Mouse (Mus musculus): Measurements from ENCODE around the gene Efnb3.
A peak's percentile ranks its signal among the peaks of the same experiment; 100 is the strongest.

Efnb3 gene

DNA sequence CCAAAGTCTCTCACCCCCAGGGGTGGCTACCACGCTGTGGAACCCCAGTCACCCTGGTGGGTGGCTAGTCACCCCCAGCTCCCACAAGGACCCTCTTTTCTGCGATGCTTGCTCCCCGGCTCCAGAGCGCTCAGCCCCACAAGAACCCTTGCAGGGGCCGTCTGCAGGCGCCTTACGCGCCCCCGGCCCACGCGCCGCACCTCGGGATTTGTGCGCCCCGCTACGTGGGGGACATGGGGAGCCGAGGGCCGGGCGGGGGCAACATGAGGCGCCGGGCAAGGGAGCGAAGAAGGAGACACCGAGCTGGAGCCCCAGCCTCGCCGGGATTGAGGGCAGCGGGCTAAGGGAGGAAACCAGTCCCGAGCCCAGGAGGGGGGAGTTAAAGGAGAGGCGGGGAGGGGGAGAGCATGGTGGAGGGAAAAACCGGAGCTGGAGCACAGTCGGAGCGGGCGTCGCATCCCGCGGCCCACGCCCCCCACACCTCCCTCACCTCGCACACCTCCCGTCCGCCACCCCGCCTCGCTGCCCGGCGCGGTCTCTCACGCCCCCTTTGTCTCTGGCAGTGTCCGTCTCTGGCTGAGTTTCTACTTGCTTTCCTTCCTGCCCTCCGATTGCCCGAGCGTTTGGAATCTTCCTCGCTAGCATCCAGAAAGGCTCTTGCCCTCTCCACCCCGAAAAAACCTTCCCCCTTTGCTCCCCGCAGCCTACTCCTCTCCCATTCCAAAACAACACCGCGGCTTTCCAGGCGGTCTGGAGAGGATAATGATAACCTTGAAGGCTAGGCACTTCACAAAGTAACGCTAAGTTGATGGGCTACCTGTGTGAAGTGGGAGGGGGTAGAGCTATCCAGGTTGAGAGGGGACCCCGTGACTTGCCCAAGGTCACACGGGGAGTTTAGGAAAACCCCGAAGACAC, at the start of gene Efnb3:
Gene Efnb3 (minus strand): TSS at position 355 of the 915 bp plus-strand sequence.
- DNase-seq: no peak

DNA sequence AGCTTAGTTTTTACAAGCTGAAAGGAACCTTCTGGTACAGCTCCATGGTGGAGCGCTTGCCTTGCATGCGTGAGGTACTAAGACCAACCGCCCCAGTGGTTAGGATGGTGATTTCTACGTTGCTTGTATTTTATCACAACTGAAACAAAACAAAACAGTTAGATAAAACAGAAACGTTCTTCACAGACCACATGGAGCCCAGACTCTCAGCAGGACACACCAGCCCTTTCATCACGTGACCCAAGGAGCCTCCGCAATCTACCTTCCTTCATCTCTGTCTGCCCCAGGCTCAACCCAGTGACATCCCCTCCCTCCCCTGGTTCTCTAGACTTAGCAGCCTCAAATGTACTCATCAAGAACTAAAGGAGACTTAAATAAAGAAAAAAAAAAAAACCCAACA, 49.4 kb upstream of the Efnb3 start:
- DNase-seq: no peak

DNA sequence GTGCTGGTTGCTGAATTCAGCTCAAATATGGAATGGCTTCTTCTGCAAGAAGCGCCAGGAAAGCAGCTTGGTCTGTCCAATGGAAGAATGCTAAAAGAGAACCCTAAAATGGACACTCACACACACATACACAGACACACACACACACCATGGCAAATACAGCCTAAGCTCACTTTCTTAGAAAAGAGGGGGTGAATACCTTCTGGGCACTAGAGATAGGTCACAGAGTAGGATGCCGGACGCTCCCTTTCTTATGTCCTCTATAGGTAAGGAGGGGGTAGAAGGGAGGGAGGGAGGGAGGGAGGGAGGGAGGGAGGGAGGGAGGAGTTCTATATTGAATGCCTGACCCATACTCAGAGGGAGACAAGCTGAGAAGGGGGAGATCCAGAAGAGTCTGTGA, 48.5 kb upstream of the Efnb3 start:
- DNase-seq: no peak

DNA sequence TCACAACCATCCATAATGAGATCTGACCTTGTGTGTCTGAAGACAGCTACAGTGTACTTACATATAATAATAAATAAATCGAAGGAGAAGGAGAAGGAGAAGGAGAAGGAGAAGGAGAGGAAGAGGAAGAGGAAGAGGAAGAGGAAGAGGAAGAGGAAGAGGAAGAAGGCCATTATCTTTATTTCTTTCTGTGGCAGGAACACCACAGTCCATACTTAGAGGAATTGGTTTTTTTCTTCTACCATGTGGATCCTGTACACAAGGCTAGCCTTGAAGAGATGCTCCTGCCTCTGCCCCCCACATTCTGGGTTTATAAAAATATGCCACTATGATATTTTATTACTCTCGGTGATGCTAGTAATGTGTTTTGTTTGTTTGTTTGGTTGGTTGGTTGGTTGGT, 46.8 kb upstream of the Efnb3 start:
- no peak for DNase-seq

DNA sequence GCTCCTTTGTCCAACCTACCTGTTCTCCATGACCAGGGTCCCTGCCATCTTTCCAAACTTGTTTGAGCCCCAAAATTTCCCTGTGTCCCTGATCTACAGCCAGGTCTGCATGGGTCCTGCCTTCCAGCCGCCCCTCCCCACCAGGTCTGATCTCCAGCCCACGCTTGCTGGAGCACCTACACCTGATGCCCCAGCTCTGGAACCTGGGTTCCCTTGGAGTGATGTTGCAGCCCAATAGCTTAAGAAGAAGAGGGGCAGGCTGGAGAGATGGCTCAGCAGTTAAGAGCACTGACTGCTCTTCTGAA, 46.4 kb upstream of the Efnb3 start:
- peak in 1 of 2 experiments; percentile 29 for DNase-seq

DNA sequence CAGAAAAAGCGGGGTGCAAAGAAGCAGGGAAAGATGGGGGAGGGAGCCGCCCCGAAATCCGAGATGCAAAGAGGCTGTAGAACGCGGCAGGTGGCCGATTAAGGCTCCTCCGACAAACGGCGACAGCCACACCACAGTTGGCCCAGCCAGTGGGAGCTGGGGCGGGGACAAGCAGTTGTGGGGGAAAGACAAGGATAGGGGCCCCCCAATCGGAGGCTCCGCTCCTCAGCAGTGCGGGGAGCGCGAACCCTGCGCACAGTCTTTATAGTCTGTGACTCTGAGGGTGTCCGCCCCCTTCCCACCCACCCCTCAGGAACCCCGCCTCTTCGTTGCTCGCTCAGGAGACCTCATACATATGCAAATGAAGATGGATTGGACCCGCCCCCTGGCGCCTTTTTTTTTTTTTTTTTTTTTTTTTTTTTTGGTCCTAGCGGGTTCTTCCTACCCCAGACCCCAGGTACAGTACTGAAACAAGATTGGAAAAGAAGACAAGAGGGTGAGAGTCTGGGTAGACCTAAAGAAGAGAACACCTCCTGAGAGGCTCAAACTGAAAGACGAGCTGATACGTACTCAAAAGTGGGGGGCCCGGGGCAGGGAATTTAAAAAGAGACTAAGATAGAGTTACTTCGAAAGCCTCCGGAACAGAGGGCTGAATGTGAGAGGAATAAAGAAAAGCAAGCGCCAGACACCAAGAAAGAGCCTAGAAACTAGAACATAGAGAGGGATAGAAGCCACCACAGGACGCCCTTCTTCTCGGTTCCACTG, 45.9 kb upstream of the Efnb3 start, which contains the start of gene Atp1b2:
Gene Atp1b2 (minus strand): TSS at position 217 of the 765 bp plus-strand sequence.
- peak; percentile 90 to 92 for DNase-seq

DNA sequence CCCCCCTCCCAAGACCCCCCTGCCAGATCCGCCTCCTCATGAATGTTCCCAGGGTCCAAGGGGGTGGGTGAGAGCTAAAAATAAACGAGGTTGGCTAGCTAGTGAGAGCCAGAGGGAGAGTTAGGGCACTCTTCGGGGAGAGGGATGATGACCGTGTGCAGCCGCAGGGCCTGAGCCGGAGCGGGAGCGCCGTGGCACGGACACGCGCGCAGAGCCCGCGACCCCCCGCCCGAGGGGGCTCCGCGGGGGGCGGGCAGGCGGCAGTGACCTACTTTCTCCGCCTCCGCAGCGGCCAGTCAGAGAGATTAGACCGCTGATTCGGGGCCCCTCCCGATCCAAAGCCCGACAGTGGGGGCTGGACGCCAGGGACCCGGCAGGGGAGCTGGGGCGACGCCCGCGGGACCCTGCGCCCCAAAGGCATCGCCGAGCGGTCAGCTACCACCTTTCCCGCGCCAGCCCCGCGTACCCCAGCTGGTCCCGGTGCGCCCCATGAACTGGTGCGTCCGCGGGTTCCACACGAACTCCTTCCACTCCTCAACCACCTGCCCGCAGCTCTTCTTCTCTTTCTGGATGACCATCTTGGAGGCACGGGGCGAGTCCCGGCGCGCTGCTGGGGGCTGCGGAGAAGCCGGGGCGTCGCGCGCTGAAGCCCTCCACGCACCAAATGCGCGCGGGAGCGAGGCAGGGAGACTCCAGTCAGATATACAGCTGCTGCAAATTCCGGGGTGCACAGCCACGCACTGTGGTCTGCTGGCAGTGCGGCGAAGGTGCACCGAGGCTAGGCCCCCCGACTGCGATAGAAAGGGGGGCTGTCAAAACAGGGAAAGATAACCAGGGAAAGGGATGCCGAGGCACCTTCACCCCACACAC, 45.0 kb upstream of the Efnb3 start:
- peak; percentile 79 to 87 for DNase-seq

DNA sequence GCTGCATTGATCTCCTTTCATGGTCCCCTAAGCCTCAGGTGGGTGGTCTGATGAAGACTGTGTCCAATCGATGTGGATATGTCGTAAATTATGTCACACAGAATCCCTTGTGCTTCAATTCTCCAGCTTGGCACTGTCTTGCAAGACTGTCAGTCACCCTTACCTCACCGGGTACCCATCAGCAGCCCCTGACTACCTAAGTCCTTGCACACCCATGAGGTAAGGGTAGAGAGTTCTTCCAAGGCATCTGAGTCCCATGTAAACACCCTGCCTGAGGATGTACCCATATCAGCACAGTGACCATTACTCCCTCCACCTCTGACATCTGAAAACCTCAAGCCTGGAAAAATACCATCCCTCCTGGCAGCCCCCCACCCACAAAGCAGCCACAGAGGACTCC, 44.3 kb upstream of the Efnb3 start:
- peak; percentile 23 to 48 for DNase-seq

DNA sequence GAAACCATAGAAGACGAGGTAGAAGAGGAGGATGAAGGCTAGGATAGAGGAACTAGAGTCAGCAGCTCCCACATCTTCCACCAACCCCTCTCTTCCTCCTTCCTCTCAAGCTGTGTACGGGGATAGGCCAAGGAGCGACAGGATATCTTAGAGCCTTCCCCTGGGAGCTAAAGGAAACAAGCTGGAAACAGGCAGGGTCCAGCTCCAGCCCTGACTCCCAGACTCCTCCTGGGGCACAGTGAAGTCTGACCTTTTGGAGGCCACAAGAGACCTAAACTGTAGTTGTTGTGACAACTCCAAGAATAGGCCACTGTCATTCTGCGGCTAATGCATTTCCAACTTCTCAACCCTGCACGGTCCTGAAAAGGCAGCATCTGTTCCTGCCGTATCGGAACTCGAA, 43.5 kb upstream of the Efnb3 start:
- DNase-seq: no peak

DNA sequence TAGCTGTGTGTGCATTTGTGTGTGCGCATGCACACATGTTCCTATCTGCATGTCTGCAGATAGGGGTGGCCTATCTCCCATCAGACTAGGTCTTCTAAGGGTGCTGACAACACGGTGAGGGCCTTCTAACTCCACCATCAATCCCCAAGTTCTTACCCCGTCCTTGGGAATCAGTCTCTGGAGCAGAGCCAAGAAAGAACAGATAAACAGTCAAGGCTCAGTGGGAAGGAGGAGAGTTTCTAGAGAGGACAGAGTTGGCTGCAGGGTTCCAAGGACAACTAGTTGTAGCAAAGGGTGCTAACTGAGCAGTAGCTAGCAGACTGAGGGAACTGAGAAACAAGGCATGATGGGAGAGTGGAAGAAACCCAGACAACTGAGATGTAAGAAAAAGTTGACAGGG, 41.8 kb upstream of the Efnb3 start:
- DNase-seq: no peak

DNA sequence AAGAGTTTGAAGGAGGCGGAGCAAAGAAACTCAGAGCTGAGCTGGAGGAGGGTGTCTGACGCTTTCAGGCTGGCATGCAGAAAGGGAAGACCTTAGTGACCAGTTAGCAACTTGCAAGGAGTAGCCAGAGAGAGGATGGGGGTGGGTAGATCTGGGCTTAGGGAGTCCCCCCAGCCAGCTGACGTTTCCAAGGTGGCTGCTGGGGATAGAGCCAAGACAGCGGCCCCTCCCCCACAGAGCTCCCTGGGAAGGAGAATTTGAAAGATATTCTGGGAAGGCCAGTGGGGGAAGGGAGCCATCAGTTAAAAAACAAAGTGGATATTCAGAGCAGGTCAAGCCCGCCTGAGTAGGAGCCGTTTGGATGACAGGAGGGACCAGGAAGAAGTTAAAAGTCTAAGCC, 40.1 kb upstream of the Efnb3 start:
- peak; percentile 57 to 59 for DNase-seq

DNA sequence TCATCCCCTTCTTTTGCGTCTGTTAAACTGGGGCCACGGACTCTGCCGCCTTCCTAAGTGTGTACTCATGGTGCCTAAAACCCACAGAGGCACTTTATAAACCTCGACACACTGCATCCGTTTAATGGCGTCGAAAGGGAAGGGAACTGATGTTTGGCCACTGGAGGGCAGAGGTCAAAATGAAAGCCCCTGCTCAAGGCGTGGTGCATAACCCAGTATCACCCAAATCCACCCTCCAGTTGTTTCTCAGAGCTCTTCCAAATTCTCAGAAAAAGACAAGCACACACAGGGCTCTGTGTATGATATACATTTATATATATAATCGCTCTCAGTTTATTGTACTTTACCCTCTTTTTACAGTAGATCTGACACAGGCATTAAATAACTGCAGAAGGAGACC, 39.4 kb upstream of the Efnb3 start:
- DNase-seq: no peak

DNA sequence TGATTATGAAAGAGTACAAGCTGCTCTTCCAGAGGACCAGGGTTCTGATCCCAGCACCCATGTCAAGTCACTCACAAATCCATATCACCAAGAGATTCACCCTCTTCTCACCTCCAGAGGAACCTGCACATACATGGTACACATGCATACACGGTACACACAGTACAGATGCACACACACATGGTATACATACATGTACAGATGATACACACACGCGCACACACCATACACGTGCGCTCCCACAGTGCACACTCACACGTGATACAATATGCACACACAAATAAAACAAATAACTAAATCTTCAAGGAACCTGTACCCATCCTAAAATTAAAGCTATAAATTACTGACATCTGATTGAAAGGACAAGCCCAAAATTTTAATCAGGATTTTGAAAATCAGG, 34.8 kb upstream of the Efnb3 start:
- no peak for DNase-seq

DNA sequence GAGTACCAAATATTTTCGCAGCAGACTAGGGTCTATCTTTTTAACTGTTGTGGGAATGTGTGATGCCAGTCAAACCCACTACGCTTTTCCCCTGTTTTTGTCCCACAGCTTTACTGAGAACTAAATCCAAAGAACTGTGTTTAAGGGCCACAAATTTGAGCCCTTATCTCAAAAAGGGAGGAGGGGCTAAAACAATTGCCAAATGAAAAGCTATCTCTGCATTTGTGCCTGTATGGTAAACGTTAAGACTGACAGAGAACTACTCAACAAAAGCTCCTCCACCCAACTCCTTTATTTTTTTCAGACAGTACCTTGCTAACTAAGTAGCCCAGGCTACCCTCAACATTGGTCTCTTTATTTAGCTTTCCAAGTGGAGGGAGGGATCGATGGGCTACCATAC, 32.8 kb upstream of the Efnb3 start:
- no peak for DNase-seq

DNA sequence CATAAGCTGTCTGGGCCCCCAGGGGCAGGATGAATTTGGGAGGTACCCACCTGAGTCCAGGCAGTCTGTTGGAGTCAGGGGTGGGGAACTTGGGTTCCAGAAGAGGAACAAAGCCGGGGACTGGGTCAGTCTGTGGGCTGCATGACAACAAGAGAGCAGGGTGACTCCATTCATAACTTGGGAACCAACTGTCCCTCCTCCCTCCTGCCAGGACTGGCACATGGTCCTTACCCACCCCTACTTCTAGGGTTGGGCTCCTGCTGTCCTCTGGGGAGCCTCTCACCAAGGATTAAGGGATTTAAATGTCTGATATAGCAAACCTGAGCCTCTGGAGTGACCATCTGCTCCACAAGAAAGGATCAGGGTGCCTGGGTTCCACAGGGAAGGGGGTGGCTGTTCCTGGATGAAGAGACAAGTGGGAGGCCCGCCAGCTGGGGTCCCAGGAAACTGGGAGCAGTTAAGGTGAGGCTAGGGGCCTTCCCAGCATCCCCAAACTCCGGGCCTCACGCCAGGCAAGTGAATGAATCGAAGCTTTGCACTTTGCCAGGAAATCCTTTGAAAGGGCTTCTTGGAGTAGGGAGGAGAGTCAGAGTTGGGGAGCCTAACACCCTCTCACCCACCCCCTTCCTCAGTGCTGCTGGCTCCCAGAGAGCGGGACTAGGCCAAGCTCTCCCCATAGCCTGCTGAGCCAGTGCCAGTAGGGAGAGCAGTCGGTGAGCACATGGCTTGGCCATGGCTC, 32.1 kb upstream of the Efnb3 start:
- peak; percentile 45 to 50 for DNase-seq

DNA sequence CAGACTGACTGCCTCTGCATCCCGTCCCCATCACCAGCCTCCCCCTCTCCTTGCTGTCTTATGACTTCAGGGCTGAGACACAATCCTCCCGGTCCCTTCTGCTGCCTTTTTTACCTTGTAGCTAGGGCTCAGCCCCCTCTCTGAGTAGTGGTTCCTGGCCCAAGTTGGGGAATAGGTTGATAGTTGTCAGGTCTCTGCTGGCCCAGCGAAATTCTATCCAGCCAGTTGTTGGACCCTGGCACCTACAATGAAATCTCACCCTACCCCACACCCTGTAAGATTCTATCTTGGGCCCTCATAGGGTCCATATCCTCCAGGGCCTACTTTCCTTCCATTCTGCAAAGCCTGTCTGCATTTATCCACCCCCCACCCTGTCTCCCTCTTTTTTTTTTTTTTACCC, 31.4 kb upstream of the Efnb3 start:
- DNase-seq: no peak

DNA sequence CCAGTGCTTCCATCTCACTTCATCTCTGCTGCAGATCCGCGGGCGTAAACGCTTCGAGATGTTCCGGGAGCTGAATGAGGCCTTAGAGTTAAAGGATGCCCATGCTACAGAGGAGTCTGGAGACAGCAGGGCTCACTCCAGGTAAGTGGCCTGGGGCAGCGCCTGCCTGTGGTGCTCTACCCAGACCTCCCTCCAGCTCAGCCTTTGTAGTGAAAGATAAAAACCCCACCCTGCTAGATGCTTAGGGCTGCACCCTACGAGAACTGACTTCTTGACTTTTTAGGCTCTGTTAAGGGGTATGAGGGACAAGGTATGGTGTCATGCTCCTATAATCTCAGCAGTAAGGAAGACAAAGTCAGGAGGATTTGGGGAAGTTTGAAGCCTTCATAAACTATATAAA, 30.6 kb upstream of the Efnb3 start:
- no peak for DNase-seq

DNA sequence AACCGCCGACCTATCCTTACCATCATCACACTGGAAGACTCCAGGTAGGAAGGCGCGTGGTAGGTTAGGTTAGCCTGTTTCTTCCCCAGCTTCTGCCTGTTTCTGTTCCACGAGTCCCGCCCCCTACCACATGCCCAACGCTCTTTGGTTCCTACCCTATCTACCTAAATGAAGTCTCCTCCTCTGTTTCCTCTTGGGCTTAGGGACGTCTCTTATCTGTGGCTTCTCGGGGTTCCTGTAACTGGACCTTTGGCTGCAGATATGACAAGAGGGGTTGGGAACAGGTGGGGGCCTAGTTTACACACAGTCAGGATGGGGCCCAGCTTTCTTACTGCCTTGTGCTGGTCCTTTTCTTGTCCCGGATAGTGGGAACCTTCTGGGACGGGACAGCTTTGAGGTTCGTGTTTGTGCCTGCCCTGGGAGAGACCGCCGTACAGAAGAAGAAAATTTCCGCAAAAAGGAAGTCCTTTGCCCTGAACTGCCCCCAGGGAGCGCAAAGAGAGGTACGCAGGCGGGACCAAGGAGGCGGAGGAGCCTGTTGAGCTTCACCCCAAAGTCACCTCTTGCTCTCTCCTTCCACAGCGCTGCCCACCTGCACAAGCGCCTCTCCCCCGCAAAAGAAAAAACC, 29.3 kb upstream of the Efnb3 start:
- no peak for DNase-seq

DNA sequence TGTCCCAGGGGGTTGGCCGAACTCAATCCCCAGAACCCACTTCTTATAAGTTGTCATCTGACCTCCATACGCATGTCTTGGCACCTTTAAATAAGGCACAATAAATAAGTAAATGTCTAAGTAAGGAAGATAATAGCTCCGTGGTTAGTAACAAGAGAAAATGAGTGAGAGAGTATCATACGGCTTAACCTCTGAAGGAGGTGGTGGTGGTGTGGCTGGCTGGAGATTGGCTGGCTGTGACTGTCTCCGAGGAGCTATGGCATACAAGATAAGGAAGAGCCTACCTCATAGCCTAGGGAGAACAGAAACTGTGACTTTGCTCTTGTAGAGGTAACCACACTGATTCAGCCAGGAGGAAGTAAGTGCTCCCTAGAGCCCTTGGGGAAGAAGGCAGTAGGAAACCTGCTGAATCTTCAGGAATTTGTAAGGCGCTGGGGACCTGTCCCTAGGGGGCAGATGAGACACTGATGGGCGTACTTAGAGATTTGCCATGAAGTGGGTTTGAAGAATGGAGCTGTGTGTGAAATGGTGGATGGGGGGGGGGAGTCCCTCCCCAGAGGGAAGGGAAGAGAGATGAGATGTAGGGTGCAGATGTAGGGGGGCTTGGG, 25.8 kb upstream of the Efnb3 start:
- no peak for DNase-seq

DNA sequence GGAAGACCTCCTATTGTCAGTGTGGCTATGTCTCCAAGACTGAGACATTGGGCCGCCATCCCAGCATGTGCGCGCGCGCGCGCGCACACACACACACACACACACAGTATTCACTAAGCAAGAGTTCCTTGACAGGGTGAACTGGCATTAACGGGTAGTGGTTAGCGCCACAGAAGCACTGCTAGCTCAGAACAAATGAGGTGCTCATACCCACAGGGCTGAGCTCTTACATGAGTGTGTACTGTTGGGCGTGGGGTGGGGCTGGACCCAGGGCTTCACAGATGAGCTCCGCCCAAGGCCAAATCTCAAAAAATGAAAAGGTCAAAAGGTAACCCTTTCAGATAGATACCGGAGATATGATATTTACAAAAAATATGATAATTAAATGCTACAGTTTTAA, 24.9 kb upstream of the Efnb3 start:
- DNase-seq: no peak

DNA sequence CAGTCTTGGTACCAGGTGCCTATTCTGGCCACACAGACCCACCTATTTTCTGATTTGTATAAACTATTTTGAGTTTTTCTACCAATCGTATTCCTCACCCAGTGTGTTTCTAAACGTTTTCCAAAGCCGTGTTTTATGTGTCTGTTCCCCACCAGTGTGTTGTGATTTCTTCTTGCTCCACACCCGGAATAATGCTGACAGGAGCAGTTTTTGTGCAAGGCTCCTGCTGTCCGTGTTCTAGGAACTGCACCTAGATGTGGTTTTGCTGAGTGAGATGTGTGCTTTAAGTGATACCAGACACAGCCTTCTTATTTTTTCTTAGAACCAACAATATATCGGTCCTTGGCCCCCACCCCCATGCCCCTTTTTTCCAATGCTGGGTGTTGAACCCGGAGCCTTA, 24.0 kb upstream of the Efnb3 start:
- DNase-seq: no peak

All from cerebellum, adult 18-20 months (tissue).